Comparison of ENCODE assay signal across 11 mouse cellular contexts in genomic region chr1:131378914-131379474, GRCm38 (mm10).
DNase-seq lines count a peak whose midpoint lies in the region; ATAC-seq and TF ChIP-seq lines count a peak whose summit lies in the region.
"Had no signal": no experiment of that assay in that cellular context is flagged by ENCODE, and none has a peak within 500 bp of the region (broad histone marks: within the 10 kb centered on the region; RNA-seq: fewer than 3 reads in every experiment).

No protein-coding gene starts in this region.

- no peak for TF ChIP-seq CTCF in heart, adult 2 months (IDR thresholded peaks at IDR 0.05)

- intact Hi-C loops in heart, adult 2 months (cut with DNase I) = no loop called here

- H3K79me2 ChIP-seq in heart, adult 2 months (replicated peaks; ENCODE audit: control insufficient read depth, insufficient read depth, low read length) = no peaks in the 10 kb centered on the region

- no peak overlapping the region for H3K4me2 ChIP-seq in lung, embryonic 16.5 days (ENCODE audit: low read depth, low read length)
- no peak overlapping the region for H3K4me2 ChIP-seq in forebrain, embryonic 15.5 days (replicated peaks)
- no peak overlapping the region for H3K4me2 ChIP-seq in neural tube, embryonic 14.5 days (ENCODE audit: low read depth, low read length)
- H3K4me2 ChIP-seq: embryonic facial prominence, embryonic 12.5 days had no signal

- ATAC-seq in lung, embryonic 16.5 days (ENCODE audit: low read depth) = no peak
- ATAC-seq in forebrain, embryonic 15.5 days (replicated peaks) = no peak
- ATAC-seq in neural tube, embryonic 14.5 days (ENCODE audit: low read depth) = no peak

- DNase-seq in heart, adult 2 months = no peak
- DNase-seq in heart, postnatal 4 days = no peak
- DNase-seq in lung, adult 18-20 months = no peak
- no peak for DNase-seq in spleen, adult 18-20 months
- DNase-seq in adrenal gland, adult (ENCODE audit: inconsistent age in 2 of 2, low spot score in 1 of 2) = no peak
- DNase-seq: adrenal gland, postnatal 25 days; right cerebral cortex, adult 18-20 months had no signal

- TF ChIP-seq EP300 in heart, adult 2 months (IDR thresholded peaks at IDR 0.05; ENCODE audit: insufficient read depth, low read depth, low read length) = no peak

- peaks cover 20% of the 10 kb centered on the region for H3K4me1 ChIP-seq in heart, adult 2 months (ENCODE audit: control insufficient read depth, insufficient read depth, low read length)
- peaks cover 19% of the 10 kb centered on the region for H3K4me1 ChIP-seq in lung, embryonic 16.5 days (replicated peaks; ENCODE audit: control insufficient read depth, insufficient read depth, low read length)
- H3K4me1 ChIP-seq in forebrain, embryonic 15.5 days = peaks cover 21% of the 10 kb centered on the region
- H3K4me1 ChIP-seq in neural tube, embryonic 14.5 days (ENCODE audit: control insufficient read depth, insufficient read depth, low read length) = no peaks in the 10 kb centered on the region

- H3K9ac ChIP-seq in heart, adult 2 months (ENCODE audit: low read depth, low read length) = no peak overlapping the region; the same call in 1 of the 2 replicates
- no peak overlapping the region for H3K9ac ChIP-seq in lung, embryonic 16.5 days (ENCODE audit: low read length)
- H3K9ac ChIP-seq in forebrain, embryonic 15.5 days (replicated peaks) = no peak overlapping the region
- no peak overlapping the region for H3K9ac ChIP-seq in neural tube, embryonic 14.5 days (replicated peaks; ENCODE audit: low read depth, low read length)
- H3K9ac ChIP-seq: embryonic facial prominence, embryonic 12.5 days had no signal

- H3K4me3 ChIP-seq in heart, adult 2 months = no peak overlapping the region
- no peak overlapping the region for H3K4me3 ChIP-seq in lung, embryonic 16.5 days (ENCODE audit: low read length)
- H3K4me3 ChIP-seq in forebrain, embryonic 15.5 days = no peak overlapping the region
- H3K4me3 ChIP-seq in neural tube, embryonic 14.5 days (ENCODE audit: low read depth, low read length) = no peak overlapping the region
- H3K4me3 ChIP-seq: embryonic facial prominence, embryonic 12.5 days had no signal

- no peaks in the 10 kb centered on the region for H3K9me3 ChIP-seq in lung, embryonic 16.5 days (ENCODE audit: control insufficient read depth, low read length)
- no peaks in the 10 kb centered on the region for H3K9me3 ChIP-seq in forebrain, embryonic 15.5 days
- H3K9me3 ChIP-seq in neural tube, embryonic 14.5 days (ENCODE audit: control insufficient read depth, low read length) = no peaks in the 10 kb centered on the region
- H3K9me3 ChIP-seq: embryonic facial prominence, embryonic 12.5 days had no signal

- peak overlapping the region; percentile 61 for H3K27ac ChIP-seq in heart, adult 2 months
- peak overlapping the region; percentile 55 for H3K27ac ChIP-seq in lung, embryonic 16.5 days (ENCODE audit: low read length)
- H3K27ac ChIP-seq in forebrain, embryonic 15.5 days (replicated peaks) = peak overlapping the region; percentile 72
- peak overlapping the region; percentile 34; the same call in 1 of the 2 replicates for H3K27ac ChIP-seq in neural tube, embryonic 14.5 days (ENCODE audit: low read depth, low read length)
- H3K27ac ChIP-seq: embryonic facial prominence, embryonic 12.5 days had no signal

- peaks cover 23% of the 10 kb centered on the region for H3K36me3 ChIP-seq in heart, adult 2 months (ENCODE audit: control insufficient read depth, insufficient read depth, low read length)
- 0 out of 2 replicates have a peak, but pooled peaks cover 2% of the 10 kb centered on the region for H3K36me3 ChIP-seq in lung, embryonic 16.5 days (ENCODE audit: control insufficient read depth, insufficient read depth, low read length)
- H3K36me3 ChIP-seq in forebrain, embryonic 15.5 days = no peaks in the 10 kb centered on the region
- H3K36me3 ChIP-seq in neural tube, embryonic 14.5 days (ENCODE audit: control insufficient read depth, insufficient read depth, low read length) = no peaks in the 10 kb centered on the region

- no peaks in the 10 kb centered on the region for H3K27me3 ChIP-seq in heart, adult 2 months (ENCODE audit: control insufficient read depth, insufficient read depth, low read length)
- H3K27me3 ChIP-seq in lung, embryonic 16.5 days (ENCODE audit: control insufficient read depth, insufficient read depth, low read depth, low read length) = no peaks in the 10 kb centered on the region
- H3K27me3 ChIP-seq in forebrain, embryonic 15.5 days = no peaks in the 10 kb centered on the region
- no peaks in the 10 kb centered on the region for H3K27me3 ChIP-seq in neural tube, embryonic 14.5 days (ENCODE audit: control insufficient read depth, insufficient read depth, low read length)
- H3K27me3 ChIP-seq: embryonic facial prominence, embryonic 12.5 days had no signal

- 5% methylated on average over 1 of the region's 1 CpGs for WGBS in heart, adult 2 months
- 33% methylated on average over 1 of the region's 1 CpGs for WGBS in lung, embryonic 16.5 days
- 48% methylated on average over 1 of the region's 1 CpGs for WGBS in forebrain, embryonic 15.5 days
- WGBS in neural tube, embryonic 14.5 days = 63% methylated on average over 1 of the region's 1 CpGs

- TF ChIP-seq POLR2A in heart, adult 2 months (IDR thresholded peaks at IDR 0.05; ENCODE audit: insufficient read depth, low read depth, low read length) = no peak
